Mouse (Mus musculus): ENCODE results near the gene Rfc2. TPM values are rescaled to one million over a fixed set of nuclear protein-coding genes. Genes with fewer than 3 reads are reported as not detected.

Rfc2 gene
- polyA plus RNA-seq, 1 experiment, result not detected

DNA sequence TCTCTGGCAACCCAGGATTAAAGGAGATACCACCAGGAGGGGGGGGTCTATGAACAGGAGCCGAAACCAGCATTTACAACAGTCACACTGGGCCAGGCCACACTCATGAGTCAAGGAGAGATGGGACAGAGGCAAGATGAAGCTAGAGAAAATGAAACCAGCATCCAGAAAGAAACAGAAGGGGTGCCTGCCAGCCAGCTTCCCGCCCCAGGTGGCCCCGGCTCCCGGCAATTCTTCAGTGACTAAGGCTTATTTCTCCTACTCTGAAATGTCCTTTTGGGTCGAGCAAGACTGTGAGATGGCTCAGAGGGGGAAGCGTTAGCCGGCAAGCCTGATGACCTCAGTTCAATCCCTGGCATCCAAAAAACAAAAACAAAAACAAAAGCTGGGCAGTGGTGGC, 34.4 kb upstream of the Rfc2 start:
- 18% methylated on average over 7 of the region's 7 CpGs for WGBS
- peak overlapping the region; percentile 47 for H3K27ac ChIP-seq (ENCODE audit: insufficient read depth, low read depth, low read length)
- H3K4me1 ChIP-seq (ENCODE audit: control insufficient read depth, insufficient read depth, low read length), result peaks cover 55% of the 10 kb centered on the region
- TF ChIP-seq CTCF (IDR thresholded peaks at IDR 0.05; ENCODE audit: insufficient read depth, low read depth, low read length) (no peak), POLR2A (IDR thresholded peaks at IDR 0.05; ENCODE audit: insufficient read depth, low read depth, low read length) (no peak)
- H3K4me3 ChIP-seq (ENCODE audit: insufficient read depth, low read depth, low read length), result peak overlapping the region; percentile 5

DNA sequence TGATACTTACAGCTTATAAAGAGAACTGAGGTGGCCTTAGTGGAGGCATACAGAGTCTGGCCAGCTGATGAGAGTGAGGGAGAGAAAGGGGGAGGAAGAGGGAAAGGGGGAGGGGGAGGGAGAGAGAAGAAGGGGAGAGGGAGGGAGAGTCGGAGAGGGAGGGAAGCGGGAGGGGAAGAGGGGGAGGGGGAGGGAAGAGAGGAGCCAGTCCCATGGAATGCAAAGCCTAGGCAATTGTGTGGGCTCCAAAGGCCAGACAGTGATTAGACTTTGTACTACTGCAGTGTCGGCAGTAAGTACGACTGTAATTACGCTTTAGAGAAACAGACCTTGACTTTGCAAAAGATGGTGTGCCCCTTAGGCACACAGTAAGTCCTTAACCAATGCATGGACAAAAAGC, 32.9 kb upstream of the Rfc2 start:
- 17% methylated on average over 5 of the region's 5 CpGs for WGBS
- Histone ChIP-seq H3K4me3 (ENCODE audit: insufficient read depth, low read depth, low read length) (no peak overlapping the region), H3K27ac (ENCODE audit: insufficient read depth, low read depth, low read length) (peak overlapping the region; percentile 46; the same call in 1 of the 2 replicates), H3K4me1 (ENCODE audit: control insufficient read depth, insufficient read depth, low read length) (peaks cover 53% of the 10 kb centered on the region)
- TF ChIP-seq POLR2A (IDR thresholded peaks at IDR 0.05; ENCODE audit: insufficient read depth, low read depth, low read length), result no peak
- TF ChIP-seq CTCF (IDR thresholded peaks at IDR 0.05; ENCODE audit: insufficient read depth, low read depth, low read length), result no peak

DNA sequence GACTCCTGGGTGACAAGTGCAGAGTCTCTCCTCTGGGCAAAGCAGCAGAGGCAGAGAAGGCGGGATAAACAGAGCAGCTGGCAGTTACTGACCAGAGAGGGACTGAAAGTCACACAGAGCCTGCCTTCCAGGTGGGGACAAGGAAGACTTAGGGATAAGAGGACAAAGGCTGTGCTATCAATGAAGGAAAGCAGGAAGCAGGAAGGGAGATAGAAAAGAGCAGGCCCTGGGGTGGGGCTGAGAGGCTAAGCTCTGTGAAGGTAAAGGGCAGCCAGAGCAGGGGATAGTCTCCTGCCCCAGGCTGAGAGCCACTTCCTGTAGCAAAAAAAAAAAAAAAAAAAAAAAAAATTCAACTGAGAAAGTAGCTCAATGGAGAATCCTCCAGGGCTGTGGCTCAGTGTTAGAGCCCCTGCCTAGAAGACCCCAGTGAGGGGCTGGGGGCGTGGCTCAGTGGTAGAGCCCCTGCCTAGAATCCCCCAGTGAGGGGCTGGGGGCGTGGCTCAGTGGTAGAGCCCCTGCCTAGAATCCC, 31.5 kb upstream of the Rfc2 start:
- H3K27ac ChIP-seq (ENCODE audit: insufficient read depth, low read depth, low read length), result no peak overlapping the region
- peaks cover 46% of the 10 kb centered on the region for H3K4me1 ChIP-seq (ENCODE audit: control insufficient read depth, insufficient read depth, low read length)
- WGBS, result 87% methylated on average over 3 of the region's 3 CpGs
- TF ChIP-seq CTCF (IDR thresholded peaks at IDR 0.05; ENCODE audit: insufficient read depth, low read depth, low read length) (no peak), POLR2A (IDR thresholded peaks at IDR 0.05; ENCODE audit: insufficient read depth, low read depth, low read length) (no peak)
- H3K4me3 ChIP-seq (ENCODE audit: insufficient read depth, low read depth, low read length), result no peak overlapping the region

DNA sequence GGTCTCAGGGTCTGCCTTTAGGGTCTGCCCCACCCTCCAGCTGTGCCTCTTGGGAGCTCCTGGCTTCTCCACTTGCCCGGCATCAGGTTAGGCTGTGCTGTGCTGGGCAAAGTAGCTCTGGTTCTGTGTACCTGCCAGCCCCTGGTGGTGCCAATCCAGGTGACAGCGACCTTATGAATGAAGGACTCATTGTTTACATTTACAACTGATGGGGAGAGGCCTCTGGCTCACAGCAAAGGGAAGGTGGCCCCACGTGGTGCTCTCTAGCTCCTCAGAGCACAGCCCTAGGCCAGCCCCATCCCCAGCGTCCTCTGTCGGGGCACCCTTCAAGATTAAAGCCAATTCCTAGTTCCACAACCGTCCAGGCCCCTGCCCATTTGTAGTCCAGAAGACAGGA, 30.3 kb upstream of the Rfc2 start:
- 6% methylated on average over 6 of the region's 6 CpGs for WGBS
- no peak for TF ChIP-seq CTCF (IDR thresholded peaks at IDR 0.05; ENCODE audit: insufficient read depth, low read depth, low read length)
- no peak for TF ChIP-seq POLR2A (IDR thresholded peaks at IDR 0.05; ENCODE audit: insufficient read depth, low read depth, low read length)
- Histone ChIP-seq H3K27ac (ENCODE audit: insufficient read depth, low read depth, low read length) (peak overlapping the region; percentile 97), H3K4me3 (ENCODE audit: insufficient read depth, low read depth, low read length) (peak overlapping the region; percentile 93), H3K4me1 (ENCODE audit: control insufficient read depth, insufficient read depth, low read length) (peaks cover 50% of the 10 kb centered on the region)

DNA sequence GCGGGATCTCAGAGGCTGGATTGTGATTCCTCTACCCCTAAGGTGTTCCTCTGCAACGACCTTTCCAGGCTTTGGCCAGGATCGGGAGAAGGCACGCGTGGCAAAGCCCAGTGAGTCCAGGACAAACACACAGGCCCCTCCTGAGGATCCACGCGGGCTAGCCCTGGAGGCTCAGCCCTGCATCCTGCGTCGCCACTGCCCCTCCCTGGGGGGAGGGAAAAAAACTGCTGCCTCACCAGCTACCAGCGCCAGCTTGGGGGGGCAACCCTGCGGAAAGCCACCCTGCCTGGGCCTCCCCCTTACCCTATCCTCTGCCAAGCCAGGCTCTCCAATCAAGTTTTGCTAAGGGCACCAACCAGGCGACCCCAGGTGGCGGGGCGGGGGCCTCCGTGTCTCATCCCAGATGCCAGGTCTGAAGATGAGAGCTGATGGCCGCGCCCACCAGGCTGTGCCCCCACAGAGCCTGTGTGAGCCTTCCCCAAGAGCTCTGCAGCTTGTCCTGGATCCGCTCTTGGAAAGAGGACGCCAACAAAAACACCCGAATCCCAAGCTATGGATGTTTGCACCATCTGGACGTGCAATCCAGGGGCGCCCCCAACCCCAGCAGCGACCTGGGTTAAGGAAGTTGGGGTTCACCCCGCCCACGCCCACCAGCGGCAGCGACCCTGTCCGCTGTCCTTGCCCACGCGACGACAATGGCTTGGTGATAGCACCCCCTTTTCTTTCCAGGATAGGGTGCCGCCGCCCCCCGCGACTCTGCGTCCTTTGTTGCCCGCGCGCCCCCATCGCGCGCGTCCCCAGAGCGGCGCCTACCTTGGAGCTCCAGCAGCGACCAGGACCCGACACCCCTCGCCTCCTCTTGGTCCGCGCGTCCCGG, 29.7 kb upstream of the Rfc2 start:
- TF ChIP-seq POLR2A (IDR thresholded peaks at IDR 0.05; ENCODE audit: insufficient read depth, low read depth, low read length) (no peak), CTCF (IDR thresholded peaks at IDR 0.05; ENCODE audit: insufficient read depth, low read depth, low read length) (no peak)
- Histone ChIP-seq H3K27ac (ENCODE audit: insufficient read depth, low read depth, low read length) (peak overlapping the region; percentile 97), H3K4me3 (ENCODE audit: insufficient read depth, low read depth, low read length) (peak overlapping the region; percentile 93), H3K4me1 (ENCODE audit: control insufficient read depth, insufficient read depth, low read length) (peaks cover 45% of the 10 kb centered on the region)
- WGBS, result 1% methylated on average over 52 of the region's 52 CpGs

DNA sequence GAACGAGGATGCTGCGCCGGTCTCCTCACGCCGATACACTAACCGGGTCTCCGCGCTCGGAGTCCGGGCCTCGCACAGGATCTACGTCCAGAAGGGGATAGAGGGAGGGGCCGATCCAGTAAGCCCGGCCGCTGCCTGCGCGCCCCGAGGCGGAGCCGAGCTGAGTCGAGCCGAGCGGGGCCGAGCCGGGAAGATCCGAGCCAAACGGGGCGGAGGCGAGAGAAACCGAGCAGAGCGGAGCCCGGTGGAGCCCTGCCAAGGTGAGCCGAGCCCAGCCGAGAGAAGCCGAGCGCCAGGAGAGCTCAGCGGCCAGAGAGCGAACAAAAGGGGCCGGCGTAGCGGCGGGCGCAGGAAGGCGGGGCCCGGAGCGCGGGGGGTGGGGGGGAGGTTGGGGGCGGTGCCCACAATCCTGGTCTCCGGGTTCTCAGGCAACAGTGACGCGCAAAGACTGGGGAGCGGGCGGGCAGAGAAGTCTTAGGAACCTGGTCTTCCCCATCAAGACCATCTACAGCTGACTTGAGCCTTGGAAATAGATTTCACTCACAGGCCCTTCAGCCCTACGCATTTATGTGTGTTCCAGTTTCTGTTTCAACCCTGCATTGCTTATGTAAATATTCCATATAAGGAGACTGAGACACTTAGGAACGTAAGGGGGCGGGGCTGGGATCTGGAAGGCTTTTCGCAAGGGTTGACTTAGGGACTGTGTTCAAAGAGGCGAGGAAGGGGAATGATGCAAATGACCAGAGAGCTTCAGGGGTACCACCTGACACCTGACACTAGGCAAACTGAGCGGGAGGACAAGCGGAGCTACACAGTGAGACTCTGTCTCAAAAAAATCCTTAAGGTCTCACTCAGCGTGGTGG, 28.8 kb upstream of the Rfc2 start, which contains the start of gene Clip2:
Gene Clip2, minus strand, starts transcription at position 325 of the 863 bp plus-strand sequence.
- Histone ChIP-seq H3K27ac (ENCODE audit: insufficient read depth, low read depth, low read length) (peak within 1 kb of the TSS; percentile 97), H3K4me1 (ENCODE audit: control insufficient read depth, insufficient read depth, low read length) (peaks cover 37% of the 10 kb centered on the region), H3K4me3 (ENCODE audit: insufficient read depth, low read depth, low read length) (peak within 1 kb of the TSS; percentile 93)
- 2% methylated on average over 61 of the region's 61 CpGs for WGBS
- 0 out of 2 replicates have a peak, but pooled peaks have one; percentile 17 for TF ChIP-seq CTCF (IDR thresholded peaks at IDR 0.05; ENCODE audit: insufficient read depth, low read depth, low read length)
- TF ChIP-seq POLR2A (IDR thresholded peaks at IDR 0.05; ENCODE audit: insufficient read depth, low read depth, low read length), result peak; percentile 43

DNA sequence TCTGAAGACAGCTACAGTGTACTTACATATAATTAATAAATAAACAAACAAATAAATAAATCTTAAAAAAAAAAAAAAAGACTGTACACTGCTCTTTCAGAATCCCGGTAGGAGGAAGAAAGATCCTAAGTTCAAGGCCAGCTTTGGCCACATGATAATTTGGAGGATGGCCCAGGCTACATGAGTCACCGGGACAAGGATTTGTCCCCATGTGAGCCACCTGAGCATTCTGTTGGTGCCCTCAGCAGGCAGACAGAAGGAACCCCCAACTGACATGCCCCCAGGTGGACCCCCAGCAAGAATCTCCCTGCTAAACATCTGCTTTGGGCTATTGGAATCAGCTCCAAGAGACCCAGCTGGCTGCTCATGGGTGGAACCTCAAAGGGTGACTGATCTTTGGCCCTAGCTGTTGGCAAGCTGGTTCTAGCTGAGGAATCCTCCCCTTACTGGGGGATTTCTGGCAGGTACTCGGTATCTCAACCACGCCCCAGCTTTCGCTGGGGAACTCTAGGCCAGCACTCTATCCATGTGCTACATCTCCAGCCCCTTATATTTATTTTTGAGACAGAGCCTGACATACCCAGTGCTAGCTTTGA, 27.1 kb upstream of the Rfc2 start:
- Histone ChIP-seq H3K4me1 (ENCODE audit: control insufficient read depth, insufficient read depth, low read length) (peaks cover 25% of the 10 kb centered on the region), H3K27ac (ENCODE audit: insufficient read depth, low read depth, low read length) (no peak overlapping the region), H3K4me3 (ENCODE audit: insufficient read depth, low read depth, low read length) (no peak overlapping the region)
- TF ChIP-seq POLR2A (IDR thresholded peaks at IDR 0.05; ENCODE audit: insufficient read depth, low read depth, low read length) (no peak), CTCF (IDR thresholded peaks at IDR 0.05; ENCODE audit: insufficient read depth, low read depth, low read length) (no peak)
- 79% methylated on average over 5 of the region's 5 CpGs for WGBS

DNA sequence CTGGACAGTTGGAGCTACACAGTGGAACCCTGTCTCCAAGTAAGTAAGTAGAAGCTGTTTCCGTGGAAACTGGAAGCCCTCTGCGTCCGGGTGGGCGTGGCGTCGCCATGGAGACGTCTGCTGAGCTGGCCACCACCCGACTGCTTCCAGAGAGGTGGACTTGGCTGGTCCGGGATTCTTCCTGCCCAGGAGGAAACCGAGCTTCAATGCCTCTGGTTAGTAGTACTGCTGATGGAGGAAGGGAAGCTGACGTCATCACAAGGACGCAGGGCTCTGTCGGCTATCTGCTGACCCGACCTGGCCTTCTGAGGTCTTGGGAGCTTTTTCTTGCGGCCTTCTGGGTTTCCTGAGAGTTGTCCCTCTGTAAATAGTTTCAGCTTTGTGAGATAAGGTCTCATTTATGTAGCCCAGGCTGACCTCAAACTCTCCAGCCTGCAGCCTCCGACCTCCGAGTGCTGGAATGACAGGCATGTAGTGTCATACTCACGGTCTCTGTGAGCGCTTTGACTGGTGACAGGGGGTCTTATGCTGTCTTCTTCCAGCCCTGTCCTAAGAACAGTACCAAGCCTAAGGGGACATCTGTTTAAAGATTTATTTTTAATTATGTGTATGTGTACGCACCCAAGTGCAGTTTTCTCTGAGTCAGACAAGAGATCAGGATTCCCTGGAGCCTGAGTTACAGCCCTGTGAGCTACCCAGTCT, 25.6 kb upstream of the Rfc2 start:
- WGBS, result 14% methylated on average over 20 of the region's 20 CpGs
- Histone ChIP-seq H3K4me3 (ENCODE audit: insufficient read depth, low read depth, low read length) (peak overlapping the region; percentile 15), H3K4me1 (ENCODE audit: control insufficient read depth, insufficient read depth, low read length) (peaks cover 17% of the 10 kb centered on the region), H3K27ac (ENCODE audit: insufficient read depth, low read depth, low read length) (peak overlapping the region; percentile 63; the same call in 1 of the 2 replicates)
- no peak for TF ChIP-seq CTCF (IDR thresholded peaks at IDR 0.05; ENCODE audit: insufficient read depth, low read depth, low read length)
- no peak for TF ChIP-seq POLR2A (IDR thresholded peaks at IDR 0.05; ENCODE audit: insufficient read depth, low read depth, low read length)
